ENCODE assay signal across 25 mouse cellular contexts in genomic region chr12:76798008-76798720, GRCm38 (mm10). TPM values are rescaled to one million over a fixed set of nuclear protein-coding genes. Genes with fewer than 3 reads are reported as not detected.
DNase-seq lines count a peak whose midpoint lies in the region; ATAC-seq and TF ChIP-seq lines count a peak whose summit lies in the region.
"Had no signal": no experiment of that assay in that cellular context is flagged by ENCODE, and none has a peak within 500 bp of the region (broad histone marks: within the 10 kb centered on the region; RNA-seq: fewer than 3 reads in every experiment).

No protein-coding gene starts in this region.

- no peaks in the 10 kb centered on the region for H3K9me3 ChIP-seq in embryonic facial prominence, embryonic 12.5 days
- no peaks in the 10 kb centered on the region for H3K9me3 ChIP-seq in embryonic facial prominence, embryonic 10.5 days
- H3K9me3 ChIP-seq: embryonic facial prominence, embryonic 15.5 days; heart, embryonic 12.5 days; heart, embryonic 15.5 days; hindbrain, embryonic 10.5 days; hindbrain, embryonic 13.5 days had no signal

- TF ChIP-seq POLR2A in small intestine, adult 2 months (IDR thresholded peaks at IDR 0.05; ENCODE audit: low read depth, low read length): no peak

- no peak overlapping the region for H3K4me3 ChIP-seq in embryonic facial prominence, embryonic 12.5 days
- no peak overlapping the region for H3K4me3 ChIP-seq in embryonic facial prominence, embryonic 10.5 days
- no peak overlapping the region for H3K4me3 ChIP-seq in small intestine, adult 2 months (ENCODE audit: low read depth, low read length)
- H3K4me3 ChIP-seq: embryonic facial prominence, embryonic 15.5 days; heart, embryonic 12.5 days; heart, embryonic 15.5 days; hindbrain, embryonic 10.5 days; hindbrain, embryonic 13.5 days had no signal

- H3K36me3 ChIP-seq in embryonic facial prominence, embryonic 12.5 days: no peaks in the 10 kb centered on the region
- no peaks in the 10 kb centered on the region for H3K36me3 ChIP-seq in embryonic facial prominence, embryonic 10.5 days (replicated peaks)
- H3K36me3 ChIP-seq in small intestine, adult 2 months (ENCODE audit: control insufficient read depth, insufficient read depth, low read length): no peaks in the 10 kb centered on the region
- H3K36me3 ChIP-seq: heart, embryonic 12.5 days; heart, embryonic 15.5 days had no signal

- H3K4me2 ChIP-seq in embryonic facial prominence, embryonic 12.5 days (replicated peaks): no peak overlapping the region
- H3K4me2 ChIP-seq: embryonic facial prominence, embryonic 15.5 days; heart, embryonic 12.5 days; heart, embryonic 15.5 days; hindbrain, embryonic 13.5 days had no signal

- no peak for DNase-seq in embryonic facial prominence, embryonic 10.5 days (ENCODE audit: low spot score)
- peak; percentile 32 for DNase-seq in retina, postnatal 1 day
- DNase-seq in retina, embryonic 14.5 days (ENCODE audit: low spot score): no peak
- DNase-seq in thymus, postnatal 4 days: no peak
- DNase-seq in adrenal gland, adult (ENCODE audit: inconsistent age in 2 of 2, low spot score in 1 of 2): no peak
- DNase-seq: adrenal gland, postnatal 10 days; adrenal gland, postnatal 36 days; cerebellum, adult 18-20 months; cerebellum, adult 9-11 months; cerebellum, postnatal 25 days; embryo, embryonic 11 days; gastrocnemius, postnatal 25 days; heart, adult 18-20 months; heart, postnatal 10 days; heart, postnatal 36 days had no signal

- no peak for TF ChIP-seq CTCF in small intestine, adult 2 months (IDR thresholded peaks at IDR 0.05; ENCODE audit: extremely low read depth, insufficient read length, insufficient replicate concordance, low read depth, low read length)

- 0 out of 2 replicates have a peak, but pooled peaks cover 5% of the 10 kb centered on the region for H3K4me1 ChIP-seq in embryonic facial prominence, embryonic 12.5 days
- H3K4me1 ChIP-seq in embryonic facial prominence, embryonic 10.5 days: peaks cover 22% of the 10 kb centered on the region
- peaks cover 31% of the 10 kb centered on the region for H3K4me1 ChIP-seq in small intestine, adult 2 months (ENCODE audit: control insufficient read depth, insufficient read depth, insufficient read length, low read length)
- H3K4me1 ChIP-seq: embryonic facial prominence, embryonic 15.5 days; hindbrain, embryonic 13.5 days had no signal

- WGBS in embryonic facial prominence, embryonic 12.5 days: 51% methylated on average over 5 of the region's 5 CpGs
- WGBS in embryonic facial prominence, embryonic 10.5 days: 51% methylated on average over 5 of the region's 5 CpGs
- WGBS in small intestine, adult 2 months: 22% methylated on average over 5 of the region's 5 CpGs

- H3K27ac ChIP-seq in embryonic facial prominence, embryonic 12.5 days: no peak overlapping the region
- no peak overlapping the region for H3K27ac ChIP-seq in embryonic facial prominence, embryonic 10.5 days (replicated peaks)
- peak overlapping the region; percentile 93 for H3K27ac ChIP-seq in small intestine, adult 2 months (ENCODE audit: insufficient read depth, low read depth, low read length)
- H3K27ac ChIP-seq: embryonic facial prominence, embryonic 15.5 days; heart, embryonic 15.5 days; hindbrain, embryonic 10.5 days; hindbrain, embryonic 13.5 days had no signal

- H3K27me3 ChIP-seq in embryonic facial prominence, embryonic 12.5 days: no peaks in the 10 kb centered on the region
- H3K27me3 ChIP-seq in embryonic facial prominence, embryonic 10.5 days (replicated peaks; ENCODE audit: low read depth, poor library complexity, severe bottlenecking): peaks cover 10% of the 10 kb centered on the region; the same call in 1 of the 2 replicates
- no peaks in the 10 kb centered on the region for H3K27me3 ChIP-seq in small intestine, adult 2 months (ENCODE audit: control insufficient read depth, insufficient read depth, low read length)
- H3K27me3 ChIP-seq: embryonic facial prominence, embryonic 15.5 days; hindbrain, embryonic 13.5 days had no signal

- no peak overlapping the region for H3K9ac ChIP-seq in embryonic facial prominence, embryonic 12.5 days
- H3K9ac ChIP-seq: embryonic facial prominence, embryonic 15.5 days; heart, embryonic 12.5 days; heart, embryonic 15.5 days; hindbrain, embryonic 13.5 days had no signal

- 0 out of 2 replicates have a peak, but pooled peaks have one; percentile 35 for ATAC-seq in embryonic facial prominence, embryonic 12.5 days (ENCODE audit: insufficient number of reproducible peaks, insufficient read depth, low FRiP score, low TSS enrichment)
- ATAC-seq: activated CD4-positive, CD25-positive, alpha-beta regulatory T cell, adult 4 months; forebrain, embryonic 14.5 days; hindbrain, embryonic 16.5 days had no signal

RNA-seq across cellular contexts. Expression of gene Gpx2, which starts 2.8 kb away (rescaled TPM):
- polyA plus RNA-seq in embryonic facial prominence, embryonic 12.5 days (2016; fragmentation: Nextera tagmentation; extraction: Ambion mirVana): 1.1 and 2.0 TPM in 2 replicates
- 0.55 and 1.3 TPM in 2 replicates for polyA plus RNA-seq in embryonic facial prominence, embryonic 10.5 days (2016; fragmentation: Nextera tagmentation; extraction: Ambion mirVana)
- polyA plus RNA-seq in small intestine, adult 2 months (2012; rRNA removed): 514 and 943 TPM in 2 replicates
- polyA plus RNA-seq: activated CD4-positive, CD25-positive, alpha-beta regulatory T cell, adult 4 months; forebrain, embryonic 14.5 days; heart, embryonic 12.5 days; hindbrain, embryonic 10.5 days; hindbrain, embryonic 13.5 days had no signal

RNA-seq across cellular contexts. Expression of gene Rab15, which starts 24.5 kb away (rescaled TPM):
- 25.5 and 26.6 TPM in 2 replicates for polyA plus RNA-seq in embryonic facial prominence, embryonic 12.5 days (2016; fragmentation: Nextera tagmentation; extraction: Ambion mirVana)
- 15.7 and 17.3 TPM in 2 replicates for polyA plus RNA-seq in embryonic facial prominence, embryonic 10.5 days (2016; fragmentation: Nextera tagmentation; extraction: Ambion mirVana)
- 5.7 and 16.4 TPM in 2 replicates for polyA plus RNA-seq in small intestine, adult 2 months (2012; rRNA removed)
- polyA plus RNA-seq: activated CD4-positive, CD25-positive, alpha-beta regulatory T cell, adult 4 months had no signal

RNA-seq across cellular contexts. Expression of gene Fntb, which starts 32.8 kb away (rescaled TPM):
- polyA plus RNA-seq in embryonic facial prominence, embryonic 12.5 days (2016; fragmentation: Nextera tagmentation; extraction: Ambion mirVana): 42.9 and 45.9 TPM in 2 replicates
- 50.3 and 50.4 TPM in 2 replicates for polyA plus RNA-seq in embryonic facial prominence, embryonic 10.5 days (2016; fragmentation: Nextera tagmentation; extraction: Ambion mirVana)
- 9.1 and 27.1 TPM in 2 replicates for polyA plus RNA-seq in small intestine, adult 2 months (2012; rRNA removed)

RNA-seq across cellular contexts. Expression of gene Churc1, which starts 32.8 kb away (rescaled TPM):
- polyA plus RNA-seq in embryonic facial prominence, embryonic 12.5 days (2016; fragmentation: Nextera tagmentation; extraction: Ambion mirVana): 78.9 and 87.6 TPM in 2 replicates
- 97.1 and 101 TPM in 2 replicates for polyA plus RNA-seq in embryonic facial prominence, embryonic 10.5 days (2016; fragmentation: Nextera tagmentation; extraction: Ambion mirVana)
- 20.3 and 20.9 TPM in 2 replicates for polyA plus RNA-seq in small intestine, adult 2 months (2012; rRNA removed)

Comparison
In these comparisons a context has a peak if more than half of its experiments do, and no peak if none do; other contexts are left out.
1. RNA of gene Gpx2, which starts 2.8 kb away (polyA plus RNA-seq): 514 to 943 TPM in small intestine, adult 2 months; 1.1 to 2.0 TPM in embryonic facial prominence, embryonic 12.5 days and 0.55 to 1.3 TPM in embryonic facial prominence, embryonic 10.5 days; every median in the first group is over 100 times any median in the second.